Mouse (Mus musculus) midbrain, embryonic 15.5 days (tissue): ENCODE results near the gene B2m. TPM values are rescaled to one million over a fixed set of nuclear protein-coding genes. Genes with fewer than 3 reads are reported as not detected.
A peak's percentile ranks its signal among the peaks of the same experiment; 100 is the strongest.

Experiments used
- ATAC-seq: fragments of 200-750 bp; cut with Nextera tagmentation; replicated peaks from 2 replicates; pipeline ENCODE4 v1.8.0; 2017; ENCODE audit warnings: moderate TSS enrichment
- H3K27ac ChIP-seq: fragments of 300-500 bp; sonication (generic); 2 replicates; pipeline ENCODE4 v1.5.1; 2015; ENCODE audit warnings: mild to moderate bottlenecking, inconsistent platforms
- H3K27me3 ChIP-seq: fragments of 300-500 bp; sonication (generic); replicated peaks from 2 replicates; pipeline ENCODE4 v1.6.1; 2015; ENCODE audit warnings: inconsistent platforms
- H3K36me3 ChIP-seq: fragments of 300-500 bp; sonication (generic); replicated peaks from 2 replicates; pipeline ENCODE4 v1.6.1; 2015; ENCODE audit warnings: inconsistent platforms
- H3K4me1 ChIP-seq: fragments of 300-500 bp; sonication (generic); 2 replicates; pipeline ENCODE4 v1.6.1; 2015; ENCODE audit warnings: inconsistent platforms
- H3K4me2 ChIP-seq: fragments of 300-500 bp; sonication (generic); 2 replicates; pipeline ENCODE4 v1.6.1; 2015; ENCODE audit warnings: inconsistent platforms, mild to moderate bottlenecking, moderate library complexity
- H3K4me3 ChIP-seq: fragments of 300-500 bp; sonication (generic); 2 replicates; pipeline ENCODE4 v1.5.1; 2015; ENCODE audit warnings: mild to moderate bottlenecking, inconsistent platforms
- H3K9ac ChIP-seq: fragments of 300-500 bp; sonication (generic); 2 replicates; pipeline ENCODE4 v1.6.1; 2015; ENCODE audit warnings: mild to moderate bottlenecking, inconsistent platforms
- H3K9me3 ChIP-seq: fragments of 300-500 bp; sonication (generic); 2 replicates; pipeline ENCODE4 v1.6.1; 2016; ENCODE audit warnings: inconsistent platforms
- WGBS: fragments of 180-500 bp; shearing (Covaris S2); methylation state at CpG from one replicate; pipeline ENCODE4 v1.1.7; 2015; ENCODE audit warnings: mixed read lengths; 5-methylcytosine and 5-hydroxymethylcytosine counted together
- polyA plus RNA-seq: library from polyadenylated mRNA; unstranded; fragments of >200 nt; fragmentation: Nextera tagmentation; extraction: Ambion mirVana; gene quantifications from 2 replicates; pipeline ENCODE4 v1.2.1, GENCODE M21; 2015

Gene B2m
- polyA plus RNA-seq, 1 experiment from 2014 or later, result 85.7 TPM

GRCm38 (mm10) chr2:122171292-122171691 lies 23.8 kb downstream of the B2m start:
- WGBS, result 90% methylated on average over 6 of the region's 6 CpGs
- H3K9me3 ChIP-seq, result no peaks in the 10 kb centered on the region

GRCm38 (mm10) chr2:122172188-122172587 lies 24.7 kb downstream of the B2m start:
- WGBS, result 87% methylated on average over 2 of the region's 2 CpGs
- no peaks in the 10 kb centered on the region for H3K9me3 ChIP-seq
- no peaks in the 10 kb centered on the region for H3K36me3 ChIP-seq
- no peaks in the 10 kb centered on the region for H3K4me1 ChIP-seq
- no peak overlapping the region for H3K4me2 ChIP-seq
- ATAC-seq, result no peak
- no peak overlapping the region for H3K27ac ChIP-seq
- H3K27me3 ChIP-seq, result no peaks in the 10 kb centered on the region
- no peak overlapping the region for H3K9ac ChIP-seq
- H3K4me3 ChIP-seq, result no peak overlapping the region

More at GRCm38 (mm10) chr2:122171292-122171691, 23.8 kb downstream of the B2m start:
- no peaks in the 10 kb centered on the region for H3K4me1 ChIP-seq
- H3K27ac ChIP-seq, result no peak overlapping the region
- no peak overlapping the region for H3K4me3 ChIP-seq
- no peak for ATAC-seq
- no peak overlapping the region for H3K9ac ChIP-seq
- H3K36me3 ChIP-seq, result no peaks in the 10 kb centered on the region
- H3K4me2 ChIP-seq, result no peak overlapping the region
- H3K27me3 ChIP-seq, result no peaks in the 10 kb centered on the region

- no peaks in the 10 kb centered on the region for H3K4me1 ChIP-seq
- WGBS, result 77% methylated on average over 8 of the region's 8 CpGs
- ATAC-seq, result no peak
These were observed 32.8 kb downstream of the B2m start for GRCm38 (mm10) chr2:122180051-122180822.

GRCm38 (mm10) chr2:122185086-122185485 lies 37.6 kb downstream of the B2m start:
- Histone ChIP-seq H3K9ac (no peak overlapping the region), H3K27ac (no peak overlapping the region), H3K4me2 (no peak overlapping the region), H3K36me3 (no peaks in the 10 kb centered on the region), H3K4me1 (no peaks in the 10 kb centered on the region), H3K9me3 (no peaks in the 10 kb centered on the region), H3K27me3 (no peaks in the 10 kb centered on the region), H3K4me3 (no peak overlapping the region)
- WGBS, result 89% methylated on average over 4 of the region's 4 CpGs
- ATAC-seq, result no peak

More at GRCm38 (mm10) chr2:122180051-122180822, 32.8 kb downstream of the B2m start:
- no peaks in the 10 kb centered on the region for H3K9me3 ChIP-seq
- H3K36me3 ChIP-seq, result no peaks in the 10 kb centered on the region
- H3K27me3 ChIP-seq, result no peaks in the 10 kb centered on the region
- H3K4me2 ChIP-seq, result no peak overlapping the region
- H3K4me3 ChIP-seq, result no peak overlapping the region
- H3K9ac ChIP-seq, result no peak overlapping the region
- no peak overlapping the region for H3K27ac ChIP-seq

GRCm38 (mm10) chr2:122186106-122186505 lies 38.6 kb downstream of the B2m start, which contains the start of the genes Patl2 and Terb2:
Patl2 (minus strand) TSS chr2:122186189.
Terb2 (plus strand) TSS chr2:122186272.
- Histone ChIP-seq H3K27me3 (no peaks in the 10 kb centered on the region), H3K4me1 (no peaks in the 10 kb centered on the region), H3K4me3 (no peak within 1 kb of the TSS), H3K4me2 (no peak within 1 kb of the TSS), H3K27ac (no peak within 1 kb of the TSS), H3K9me3 (no peaks in the 10 kb centered on the region), H3K9ac (no peak within 1 kb of the TSS), H3K36me3 (no peaks in the 10 kb centered on the region)
- no peak for ATAC-seq
- 85% methylated on average over 17 of the region's 17 CpGs for WGBS

GRCm38 (mm10) chr2:122186751-122187150 lies 39.3 kb downstream of the B2m start:
- no peak overlapping the region for H3K4me3 ChIP-seq
- no peaks in the 10 kb centered on the region for H3K9me3 ChIP-seq
- ATAC-seq, result no peak
- H3K27me3 ChIP-seq, result no peaks in the 10 kb centered on the region
- H3K4me1 ChIP-seq, result no peaks in the 10 kb centered on the region
- H3K4me2 ChIP-seq, result no peak overlapping the region
- no peaks in the 10 kb centered on the region for H3K36me3 ChIP-seq
- H3K9ac ChIP-seq, result no peak overlapping the region
- no peak overlapping the region for H3K27ac ChIP-seq
- 95% methylated on average over 3 of the region's 3 CpGs for WGBS

- Histone ChIP-seq H3K27ac (no peak overlapping the region), H3K4me2 (no peak overlapping the region), H3K27me3 (no peaks in the 10 kb centered on the region), H3K9me3 (no peaks in the 10 kb centered on the region), H3K4me3 (no peak overlapping the region), H3K9ac (no peak overlapping the region), H3K36me3 (no peaks in the 10 kb centered on the region), H3K4me1 (no peaks in the 10 kb centered on the region)
- 83% methylated on average over 3 of the region's 3 CpGs for WGBS
- ATAC-seq, result no peak
These were observed 44.4 kb downstream of the B2m start for GRCm38 (mm10) chr2:122191849-122192248.

GRCm38 (mm10) chr2:122194509-122194929 lies 47.0 kb downstream of the B2m start:
- peak; percentile 77 for ATAC-seq
- WGBS, result 51% methylated on average over 1 of the region's 1 CpGs
- H3K4me2 ChIP-seq, result no peak overlapping the region
- H3K36me3 ChIP-seq, result no peaks in the 10 kb centered on the region
- H3K27ac ChIP-seq, result no peak overlapping the region
- H3K27me3 ChIP-seq, result no peaks in the 10 kb centered on the region
- no peak overlapping the region for H3K4me3 ChIP-seq
- no peaks in the 10 kb centered on the region for H3K9me3 ChIP-seq
- no peak overlapping the region for H3K9ac ChIP-seq
- no peaks in the 10 kb centered on the region for H3K4me1 ChIP-seq

- ATAC-seq, result no peak
- Histone ChIP-seq H3K27me3 (no peaks in the 10 kb centered on the region), H3K9me3 (no peaks in the 10 kb centered on the region), H3K27ac (no peak overlapping the region), H3K36me3 (no peaks in the 10 kb centered on the region), H3K4me1 (no peaks in the 10 kb centered on the region), H3K4me2 (no peak overlapping the region), H3K4me3 (no peak overlapping the region), H3K9ac (no peak overlapping the region)
- WGBS, result 91% methylated on average over 1 of the region's 1 CpGs
These were observed 54.0 kb downstream of the B2m start for GRCm38 (mm10) chr2:122201501-122201900.

Other genes starting within 250 kb of the B2m start
- gene Ctdspl2, start 191.7 kb upstream of the B2m start, polyA plus RNA-seq, result 34.3 and 37.4 TPM in 2 replicates
- gene Mageb3, start 191.6 kb upstream of the B2m start, polyA plus RNA-seq, result 0.59 and 0.63 TPM in 2 replicates
- 11.2 and 11.7 TPM in 2 replicates for gene Eif3j1, start 119.1 kb upstream of the B2m start, polyA plus RNA-seq
- 8.2 and 8.3 TPM in 2 replicates for gene Spg11, start 29.3 kb upstream of the B2m start, polyA plus RNA-seq
- not detected in 2 replicates for gene Trim69, start 13.0 kb downstream of the B2m start, polyA plus RNA-seq
- not detected in 2 replicates for gene Patl2, start 38.5 kb downstream of the B2m start, polyA plus RNA-seq
- not detected in 2 replicates for gene Terb2, start 38.6 kb downstream of the B2m start, polyA plus RNA-seq
- gene Sord, start 87.1 kb downstream of the B2m start, polyA plus RNA-seq, result 20.5 and 22.2 TPM in 2 replicates
- not detected in 2 replicates for gene Duox2, start 150.8 kb downstream of the B2m start, polyA plus RNA-seq
- 0.17 and 0.20 TPM in 2 replicates for gene Duoxa2, start 151.2 kb downstream of the B2m start, polyA plus RNA-seq
- gene Duoxa1, start 166.0 kb downstream of the B2m start, polyA plus RNA-seq, result 0.30 and 0.32 TPM in 2 replicates
- 0.08 and 0.13 TPM in 2 replicates for gene Duox1, start 168.0 kb downstream of the B2m start, polyA plus RNA-seq
- gene Shf, start 221.5 kb downstream of the B2m start, polyA plus RNA-seq, result 12.0 and 13.3 TPM in 2 replicates